Mouse (Mus musculus) ES-Bruce4 (cell line): ENCODE results near the gene Olfr1371. TPM values are rescaled to one million over a fixed set of nuclear protein-coding genes. Genes with fewer than 3 reads are reported as not detected.

Experiments
- H3K27ac ChIP-seq: 2 replicates; pipeline ENCODE4 v1.5.1; 2012; ENCODE audit warnings: low read length, inconsistent platforms; ENCODE audit not compliant: insufficient read depth
- H3K27me3 ChIP-seq: 2 replicates; pipeline ENCODE4 v1.6.1; 2012; ENCODE audit warnings: mild to moderate bottlenecking, low read length, inconsistent platforms; ENCODE audit not compliant: control insufficient read depth, poor library complexity, insufficient read depth, severe bottlenecking
- H3K36me3 ChIP-seq: 2 replicates; pipeline ENCODE4 v1.6.1; 2012; ENCODE audit warnings: inconsistent platforms, mild to moderate bottlenecking, low read length, moderate library complexity; ENCODE audit not compliant: control insufficient read depth, poor library complexity, insufficient read depth, severe bottlenecking
- H3K4me1 ChIP-seq: one replicate; pipeline ENCODE4 v1.8.1; 2011; ENCODE audit warnings: low read length; ENCODE audit not compliant: control insufficient read depth, insufficient read depth
- H3K4me3 ChIP-seq: 2 replicates; pipeline ENCODE4 v1.5.1; 2011; ENCODE audit warnings: low read depth, mild to moderate bottlenecking, low read length
- H3K9ac ChIP-seq: 2 replicates; pipeline ENCODE4 v1.6.1; 2012; ENCODE audit warnings: low read depth, mild to moderate bottlenecking, inconsistent platforms; ENCODE audit not compliant: poor library complexity, severe bottlenecking
- H3K9me3 ChIP-seq: replicated peaks from 2 replicates; pipeline ENCODE4 v1.6.1; 2012; ENCODE audit warnings: mild to moderate bottlenecking, low read length, inconsistent platforms; ENCODE audit not compliant: control insufficient read depth, poor library complexity, insufficient read depth, severe bottlenecking
- CTCF ChIP-seq: IDR thresholded peaks from one replicate; pipeline ENCODE4 v1.8.1; 2011; ENCODE audit warnings: low read depth, low read length
- EP300 ChIP-seq: IDR thresholded peaks from 2 replicates; pipeline ENCODE4 v1.6.1; 2011; ENCODE audit warnings: low read depth, low read length; ENCODE audit not compliant: insufficient read depth
- POLR2A ChIP-seq: IDR thresholded peaks from one replicate; pipeline ENCODE4 v1.8.1; 2011; ENCODE audit warnings: low read length; ENCODE audit not compliant: insufficient read depth
- polyA plus RNA-seq: library from polyadenylated mRNA; stranded (reverse); fragments of >200 nt; gene quantifications from 2 replicates; pipeline ENCODE4 v1.2.4, GENCODE M21; 2011; ENCODE audit warnings: low read depth; ENCODE audit not compliant: missing spikeins, insufficient read depth, insufficient read length

Gene Olfr1371
- polyA plus RNA-seq, 1 experiment = not detected

DNA sequence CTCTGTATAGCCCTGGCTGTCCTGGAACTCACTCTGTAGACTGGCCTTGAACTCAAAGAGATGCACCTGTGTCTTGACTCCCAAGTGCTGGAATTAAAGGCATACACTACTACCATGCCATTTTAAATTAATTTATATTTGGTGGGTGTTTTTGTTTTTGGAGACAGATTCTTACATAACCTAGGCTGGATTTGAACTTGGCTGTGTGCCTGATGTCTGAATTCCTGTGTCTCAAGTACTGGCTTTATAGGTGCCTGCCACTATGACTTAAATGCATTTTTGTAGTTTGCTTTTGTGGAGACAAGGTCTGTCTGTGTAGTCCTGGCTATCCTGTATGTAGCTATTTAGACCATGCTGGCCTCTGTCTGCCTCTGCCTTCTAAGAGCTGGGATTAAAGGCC lies 20.7 kb upstream of the Olfr1371 start:
- Histone ChIP-seq H3K36me3 (peaks cover 39% of the 10 kb centered on the region), H3K27ac (no peak overlapping the region)
- TF ChIP-seq EP300 (no peak), CTCF (no peak), POLR2A (no peak)

DNA sequence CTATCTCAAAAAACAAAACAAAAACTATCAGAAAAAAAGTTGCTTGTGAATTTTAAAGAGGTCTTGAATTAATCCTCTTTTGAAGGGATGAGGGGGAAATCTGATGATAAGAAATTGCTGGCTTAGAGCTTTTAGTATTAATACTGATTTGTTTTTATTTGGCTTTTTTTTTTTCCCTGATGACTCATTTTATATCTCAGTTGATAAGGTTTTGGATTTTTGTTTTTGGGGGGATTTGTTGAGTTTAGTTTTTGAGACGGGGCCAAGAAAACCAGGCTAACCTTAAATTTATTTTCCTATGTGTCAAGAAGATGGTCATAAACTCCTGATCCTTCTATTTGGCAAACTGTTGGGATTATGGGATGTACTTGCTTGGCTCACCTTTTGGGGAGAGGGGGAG lies 20.1 kb upstream of the Olfr1371 start:
- H3K4me1 ChIP-seq = no peaks in the 10 kb centered on the region
- no peaks in the 10 kb centered on the region for H3K27me3 ChIP-seq
- TF ChIP-seq EP300 = no peak
- peak overlapping the region; percentile 58; the same call in 1 of the 2 replicates for H3K4me3 ChIP-seq
- H3K36me3 ChIP-seq = peaks cover 33% of the 10 kb centered on the region
- peak overlapping the region; percentile 88 for H3K9ac ChIP-seq
- no peaks in the 10 kb centered on the region for H3K9me3 ChIP-seq
- H3K27ac ChIP-seq = no peak overlapping the region

More for the DNA sequence above, 20.7 kb upstream of the Olfr1371 start:
- Histone ChIP-seq H3K4me3 (no peak overlapping the region), H3K27me3 (no peaks in the 10 kb centered on the region), H3K4me1 (no peaks in the 10 kb centered on the region), H3K9me3 (no peaks in the 10 kb centered on the region), H3K9ac (peak overlapping the region; percentile 40; the same call in 1 of the 2 replicates)

DNA sequence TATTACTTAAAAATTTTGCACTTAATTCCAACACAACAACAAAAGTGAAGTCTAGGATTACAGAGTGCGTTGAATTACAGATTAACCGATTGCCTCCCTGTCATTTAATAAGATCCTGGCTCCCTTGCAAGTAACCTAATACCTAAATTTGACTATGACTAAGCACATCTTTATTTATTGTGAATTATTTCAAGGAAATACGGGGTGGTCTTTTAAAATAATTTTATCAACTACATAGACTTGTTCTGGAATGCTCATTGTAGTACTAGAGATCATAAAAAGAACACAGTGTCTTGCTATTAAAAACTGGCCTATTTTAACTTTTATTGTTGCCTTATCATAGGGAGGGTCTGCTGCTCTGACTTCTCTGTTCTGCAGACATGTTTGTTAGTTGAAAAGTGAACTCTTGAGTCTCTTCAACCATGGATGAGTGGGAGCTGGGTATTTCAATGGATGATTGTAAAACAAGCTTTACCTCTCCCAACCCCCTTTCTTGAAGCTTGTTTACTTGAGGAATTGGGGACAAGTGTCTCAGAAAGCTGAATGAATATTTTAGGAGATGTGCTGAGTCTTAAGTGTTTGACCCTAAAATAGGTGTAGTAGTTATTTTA lies 19.4 kb upstream of the Olfr1371 start:
- H3K27me3 ChIP-seq = no peaks in the 10 kb centered on the region
- TF ChIP-seq POLR2A = no peak
- no peak for TF ChIP-seq CTCF
- TF ChIP-seq EP300 = no peak
- no peaks in the 10 kb centered on the region for H3K9me3 ChIP-seq
- no peaks in the 10 kb centered on the region for H3K4me1 ChIP-seq
- H3K27ac ChIP-seq = no peak overlapping the region
- peak overlapping the region; percentile 88 for H3K9ac ChIP-seq
- peak overlapping the region; percentile 20; the same call in 1 of the 2 replicates for H3K4me3 ChIP-seq
- H3K36me3 ChIP-seq = peaks cover 28% of the 10 kb centered on the region

DNA sequence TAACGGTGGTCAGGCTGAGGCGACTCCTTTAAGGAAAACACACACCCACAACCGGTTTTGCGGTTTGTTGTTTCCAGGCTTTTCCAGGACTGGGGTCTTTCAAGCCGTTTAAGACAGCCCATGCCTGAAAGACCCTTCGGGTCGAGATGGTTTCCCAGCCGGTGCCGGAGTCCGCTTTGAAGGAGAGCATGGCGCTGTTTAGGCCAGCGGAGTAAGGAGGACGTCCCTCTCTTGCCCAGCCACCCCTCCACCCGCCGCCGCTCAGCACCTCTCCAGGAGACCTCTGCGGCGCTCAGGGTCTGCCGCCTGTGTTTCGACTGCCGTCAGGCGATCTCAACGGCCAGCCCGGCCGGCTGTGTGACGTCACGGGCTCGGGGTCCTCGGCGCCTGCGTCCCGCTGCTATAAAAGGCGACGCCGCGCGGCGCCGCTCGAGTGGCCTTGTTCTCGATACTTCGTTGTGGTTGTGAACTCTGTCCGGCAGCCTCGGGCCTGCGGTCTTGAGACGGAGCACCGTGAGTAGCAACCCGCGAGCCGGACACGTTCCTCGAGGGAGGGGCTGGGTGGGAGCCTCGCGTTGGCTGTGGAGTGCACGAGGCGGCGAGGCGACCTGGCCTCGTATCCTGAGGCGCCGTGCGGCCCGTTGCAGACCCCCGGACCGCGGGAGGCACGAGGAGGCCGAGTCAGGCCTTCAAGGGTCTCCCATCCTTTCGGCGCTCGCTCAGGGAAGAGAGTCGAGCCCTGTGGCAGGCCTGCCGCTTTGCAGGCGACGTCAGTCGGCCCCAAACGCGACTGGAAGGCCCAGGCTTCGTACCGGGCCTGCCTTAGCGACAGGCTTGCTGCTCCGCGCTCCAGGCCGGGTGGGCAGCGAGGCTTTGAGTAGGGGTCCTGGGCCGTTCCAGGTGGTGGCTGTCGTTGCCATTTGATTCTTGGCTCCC lies 18.1 kb upstream of the Olfr1371 start, which contains the start of gene Skp1a:
Skp1a (plus strand) TSS at position 390 of the 936 bp plus-strand sequence.
- Histone ChIP-seq H3K36me3 (peaks cover 15% of the 10 kb centered on the region; the same call in 1 of the 2 replicates), H3K27ac (peak within 1 kb of the TSS; percentile 73), H3K9me3 (no peaks in the 10 kb centered on the region), H3K27me3 (no peaks in the 10 kb centered on the region), H3K4me3 (peak within 1 kb of the TSS; percentile 93), H3K4me1 (peaks cover 6% of the 10 kb centered on the region), H3K9ac (peak within 1 kb of the TSS; percentile 88)
- no peak for TF ChIP-seq CTCF
- TF ChIP-seq POLR2A = peak; percentile 95
- TF ChIP-seq EP300 = 0 out of 2 replicates have a peak, but pooled peaks have one; percentile 34

DNA sequence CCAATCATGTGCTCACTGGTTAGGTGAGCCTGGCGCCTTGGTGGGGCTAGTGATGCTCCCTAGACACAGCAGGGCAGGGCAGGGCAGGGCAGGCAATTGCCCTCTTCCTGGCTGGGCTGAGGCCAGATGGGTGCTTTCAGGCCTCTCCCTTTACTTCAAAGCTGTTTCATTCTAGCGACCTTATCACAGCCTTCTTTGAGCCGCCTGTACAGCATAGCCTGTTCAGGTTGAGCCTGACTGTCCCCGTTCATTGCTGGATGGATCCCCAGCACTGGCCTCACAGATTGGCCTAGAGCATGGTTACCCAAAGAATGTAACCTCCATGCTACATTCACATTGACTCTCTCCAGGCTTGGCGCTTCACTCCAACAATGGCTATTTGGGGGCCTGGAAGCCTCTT lies 16.9 kb upstream of the Olfr1371 start:
- TF ChIP-seq CTCF = no peak
- TF ChIP-seq EP300 = no peak
- no peak for TF ChIP-seq POLR2A
- H3K36me3 ChIP-seq = peaks cover 4% of the 10 kb centered on the region; the same call in 1 of the 2 replicates
- H3K27me3 ChIP-seq = no peaks in the 10 kb centered on the region
- peak overlapping the region; percentile 3 for H3K4me3 ChIP-seq
- H3K4me1 ChIP-seq = peaks cover 7% of the 10 kb centered on the region
- H3K9ac ChIP-seq = peak overlapping the region; percentile 88
- H3K9me3 ChIP-seq = no peaks in the 10 kb centered on the region
- H3K27ac ChIP-seq = peak overlapping the region; percentile 33
